Mouse (Mus musculus): Measurements from ENCODE around the gene Gnai2.

Gnai2 gene

DNA sequence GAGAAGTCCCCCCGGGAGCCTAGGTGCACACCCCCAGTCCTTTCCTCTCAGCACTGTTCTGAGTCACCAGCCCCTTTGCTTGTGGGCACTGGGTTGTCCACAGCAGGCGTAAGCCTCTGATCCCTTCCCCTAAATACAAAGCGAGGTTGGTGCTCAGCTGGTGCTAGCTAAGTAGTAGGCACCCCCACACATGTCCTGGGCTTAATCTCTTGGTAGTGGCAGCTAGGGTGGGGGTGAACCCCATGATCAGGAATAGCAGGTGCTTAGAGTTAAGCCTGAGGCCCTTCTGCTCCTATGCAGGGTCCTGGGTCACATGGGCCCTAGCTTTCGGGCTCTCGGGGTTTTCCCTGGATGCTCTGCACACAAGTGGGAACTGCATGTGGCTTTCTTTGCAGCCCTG lies 22.0 kb upstream of the Gnai2 start:
- DNase-seq: no peak

DNA sequence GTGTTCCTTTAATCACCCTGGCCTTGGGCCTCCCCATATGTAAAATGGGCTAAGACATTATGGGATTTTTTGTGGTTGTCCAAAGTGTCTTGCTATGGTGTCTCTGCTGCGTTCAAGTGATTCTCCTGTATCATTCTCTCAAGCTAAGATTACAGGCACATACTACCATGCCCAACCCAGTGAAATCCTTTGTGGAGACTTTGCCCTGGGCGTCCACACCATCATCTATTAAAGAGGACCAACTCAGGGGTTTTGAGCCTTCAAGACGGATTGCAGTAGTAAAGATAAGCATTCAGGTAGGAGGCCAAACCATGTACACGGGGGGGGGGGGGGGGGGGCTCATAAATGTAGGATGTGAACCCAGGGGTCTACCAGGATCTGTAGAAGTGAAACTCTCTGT lies 19.4 kb upstream of the Gnai2 start:
- DNase-seq: no peak

GRCm38 (mm10) chr9:107653474-107653873 lies 18.3 kb upstream of the Gnai2 start:
- no peak for DNase-seq

- no peak for DNase-seq
Observed at GRCm38 (mm10) chr9:107650708-107651481, 15.7 kb upstream of the Gnai2 start.

DNA sequence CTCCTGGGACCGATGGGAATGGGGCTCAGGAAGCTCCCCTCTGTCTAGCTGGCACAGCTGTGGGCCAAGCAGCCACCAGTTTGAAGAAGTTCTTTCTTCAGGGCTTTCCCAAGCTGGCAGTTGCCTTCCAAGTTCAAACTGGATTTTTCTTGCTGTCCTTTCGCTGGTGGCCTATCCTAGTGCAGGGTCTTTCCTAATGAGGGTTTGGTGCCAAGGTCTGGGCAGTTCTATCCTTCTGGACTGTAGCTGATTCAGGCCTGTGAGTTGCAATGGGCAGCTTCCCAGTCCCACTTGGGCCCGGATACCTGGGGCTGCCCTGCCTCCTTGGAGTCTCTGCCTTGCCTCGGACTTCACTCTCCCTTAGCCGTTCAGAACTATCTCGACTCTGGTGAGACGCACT lies 15.1 kb upstream of the Gnai2 start:
- DNase-seq: no peak

DNA sequence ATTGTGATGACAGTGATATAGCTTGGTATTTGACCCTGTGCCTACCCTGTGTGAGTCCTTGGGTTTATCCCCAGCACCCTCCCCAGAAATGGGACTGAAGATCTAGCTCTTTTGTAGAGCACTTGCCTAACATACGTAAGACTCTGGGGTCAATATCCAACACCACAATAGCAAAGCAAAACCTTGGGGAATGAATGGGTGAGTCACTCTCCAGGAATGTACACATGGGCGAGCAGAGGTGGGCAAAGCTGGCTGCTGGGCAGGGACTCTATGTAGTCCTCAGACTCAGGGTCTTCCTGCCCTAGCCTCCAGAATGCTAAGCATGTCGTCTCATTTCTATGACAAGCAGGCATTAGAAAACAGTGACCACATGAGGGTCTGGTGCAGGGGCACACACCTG lies 13.6 kb upstream of the Gnai2 start:
- DNase-seq: no peak

DNA sequence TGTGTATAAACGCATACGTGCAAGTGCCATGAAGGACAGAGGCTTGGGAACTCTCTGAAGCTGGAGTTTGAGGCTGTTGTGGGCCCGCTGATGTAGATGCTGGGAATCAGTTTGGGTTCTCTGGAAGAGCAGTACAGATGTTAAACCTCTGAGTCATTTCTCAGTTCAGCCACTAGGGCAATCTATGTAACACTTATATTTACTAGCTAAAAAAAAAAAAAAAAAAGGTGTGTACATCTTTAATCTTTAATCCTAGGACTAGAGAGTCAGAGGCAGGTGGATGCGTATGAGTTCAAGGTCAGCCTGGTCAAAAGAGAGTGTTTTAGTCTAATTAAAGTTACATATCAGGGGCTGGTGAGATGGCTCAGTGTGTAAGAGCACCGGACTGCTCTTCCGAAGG lies 11.8 kb upstream of the Gnai2 start:
- DNase-seq: no peak

DNA sequence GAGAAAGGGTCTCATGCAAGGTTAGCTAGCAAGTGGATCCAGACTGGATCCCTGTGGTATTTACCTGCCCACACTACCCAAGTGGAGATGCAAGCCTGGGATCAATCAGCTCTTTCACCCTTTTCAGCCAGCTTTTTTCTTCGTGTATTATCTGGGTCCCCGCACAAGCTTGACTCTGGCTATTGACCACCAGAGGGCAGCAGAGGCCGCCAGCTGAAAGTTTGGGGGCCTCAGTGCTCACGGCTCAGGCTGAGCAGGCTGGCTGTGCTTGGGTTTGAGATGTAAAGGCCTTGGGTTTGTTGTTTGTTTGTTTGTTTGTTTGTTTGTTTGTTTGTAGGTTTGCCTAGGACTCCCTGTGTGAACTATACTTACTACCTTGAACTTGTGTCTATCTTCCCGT lies 10.4 kb upstream of the Gnai2 start:
- peak; percentile 90 for DNase-seq

GRCm38 (mm10) chr9:107645153-107645510 lies 10.0 kb upstream of the Gnai2 start:
- no peak for DNase-seq

DNA sequence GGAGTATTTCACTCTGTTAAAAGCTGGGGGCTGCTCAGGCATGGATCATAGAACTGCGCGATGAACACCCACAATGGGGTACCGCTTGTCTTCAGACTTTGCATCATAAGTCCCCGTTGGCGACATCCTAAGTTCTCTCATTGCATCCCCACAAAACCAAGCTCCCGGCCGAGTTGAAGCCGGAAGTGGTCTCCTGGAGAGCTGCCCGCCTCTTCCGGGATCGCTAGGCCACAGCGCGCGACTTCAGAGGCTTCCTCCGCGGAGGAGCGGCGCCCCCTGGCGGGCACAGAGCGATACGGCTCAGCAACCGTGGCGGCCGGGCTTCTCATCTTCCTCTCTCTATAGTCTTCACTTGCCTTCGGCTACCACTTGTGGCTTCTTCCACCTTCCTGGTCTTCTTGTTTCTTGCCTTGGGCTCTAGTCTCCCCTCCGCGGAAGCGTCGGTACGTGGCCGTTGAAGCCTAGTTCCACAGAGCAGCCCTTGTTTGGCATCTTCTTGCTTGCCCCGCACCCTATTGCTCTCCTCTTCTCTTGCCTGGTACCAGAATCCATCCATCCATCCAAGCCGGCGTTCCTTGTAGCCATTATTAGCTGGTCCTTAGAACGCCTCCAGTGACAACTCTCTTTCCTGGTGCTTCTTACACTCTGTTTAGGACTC lies 9.5 kb upstream of the Gnai2 start:
- peak; percentile 96 for DNase-seq

DNA sequence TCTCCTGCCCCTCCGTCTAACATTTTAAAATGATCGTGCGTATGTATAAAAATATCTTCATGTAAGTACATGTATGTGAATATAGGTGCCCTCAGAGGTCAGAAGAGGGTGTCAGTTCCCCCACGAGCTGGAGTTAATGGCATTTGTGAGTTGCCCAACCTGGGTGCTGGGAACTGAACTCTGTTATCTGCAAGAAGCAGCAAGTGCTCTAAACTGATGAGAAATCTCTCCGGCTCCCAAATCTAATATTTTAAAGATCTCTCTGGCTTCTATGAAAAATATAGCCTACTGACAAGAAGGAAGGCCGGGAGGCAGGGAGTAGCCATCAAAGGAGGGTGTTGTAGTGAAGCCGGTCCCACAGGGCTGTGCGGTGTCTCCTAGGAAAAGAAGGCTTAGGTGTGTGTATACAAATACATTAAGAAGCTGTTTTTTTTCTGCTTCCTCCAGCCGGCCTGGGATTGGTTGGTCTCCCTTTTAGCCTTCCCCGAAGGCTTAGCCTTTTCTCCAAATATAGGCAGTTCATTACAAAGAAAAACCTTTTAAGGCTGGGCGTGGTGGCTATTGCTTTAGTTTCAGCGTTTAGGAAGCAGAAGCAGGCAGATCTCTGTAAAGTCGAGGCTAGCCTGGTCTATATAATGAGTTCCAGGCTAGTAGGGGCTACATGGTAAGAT lies 8.5 kb upstream of the Gnai2 start:
- DNase-seq: no peak

- DNase-seq: no peak
Observed at GRCm38 (mm10) chr9:107641666-107642065, 6.5 kb upstream of the Gnai2 start.

DNA sequence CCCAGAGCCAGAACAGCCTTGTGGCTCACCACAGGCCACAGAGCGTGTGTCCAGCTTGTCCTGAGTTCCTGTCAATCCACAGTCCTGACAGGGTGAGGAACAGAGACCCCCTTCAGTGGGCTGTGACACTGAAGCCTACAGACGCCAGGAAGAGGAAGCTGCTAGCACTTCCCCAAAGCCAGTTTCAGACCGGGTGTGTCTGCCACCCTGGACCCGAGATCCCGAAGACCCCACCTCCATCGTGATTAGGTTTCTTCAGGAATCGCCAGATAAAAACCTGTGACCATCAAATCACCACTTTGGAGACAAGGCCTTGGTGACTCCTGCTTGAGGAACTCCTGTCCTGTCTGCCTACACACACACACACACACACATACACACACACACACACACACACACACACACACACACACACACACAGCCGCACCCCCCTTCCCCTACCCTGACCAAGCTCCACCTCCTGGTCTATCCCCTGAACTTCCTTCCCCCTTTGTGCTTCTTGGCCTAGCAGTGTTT lies 5.1 kb upstream of the Gnai2 start:
- DNase-seq: peak; percentile 44

GRCm38 (mm10) chr9:107637070-107637469 lies 1.9 kb upstream of the Gnai2 start:
- no peak for DNase-seq

- no peak for DNase-seq
Observed at GRCm38 (mm10) chr9:107634406-107635278, 525 bp downstream of the Gnai2 start.

GRCm38 (mm10) chr9:107633661-107634405 lies 1.3 kb downstream of the Gnai2 start:
- peak; percentile 56 for DNase-seq

DNA sequence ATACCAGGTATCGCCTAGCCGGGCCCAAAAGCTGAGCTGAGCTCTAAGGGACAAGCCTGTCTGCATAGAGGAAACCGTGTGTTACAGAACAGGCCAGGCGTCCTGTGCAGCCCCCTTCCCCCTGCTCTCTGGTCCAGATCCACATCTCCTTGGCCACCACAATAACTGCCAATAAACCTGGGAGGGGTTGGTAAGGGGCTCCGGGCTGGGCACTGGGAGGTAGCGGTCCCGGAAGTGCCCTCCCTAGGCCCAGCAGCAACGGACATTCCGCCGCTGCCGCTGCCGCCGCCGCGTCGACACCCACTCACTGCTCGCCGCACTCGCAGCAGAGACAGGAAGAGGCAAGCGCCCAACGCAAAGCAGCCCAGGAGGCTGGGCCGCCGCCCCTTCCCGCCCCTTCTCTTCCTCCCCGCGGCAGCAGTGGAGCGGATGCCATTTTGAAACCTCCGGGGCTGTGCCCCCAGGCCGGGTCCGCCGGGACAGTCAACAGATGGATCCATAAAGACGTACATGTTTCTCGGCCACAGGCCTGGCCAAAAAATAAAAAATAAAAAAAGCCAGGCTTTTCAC lies 2.0 kb downstream of the Gnai2 start:
- DNase-seq: peak; percentile 90

DNA sequence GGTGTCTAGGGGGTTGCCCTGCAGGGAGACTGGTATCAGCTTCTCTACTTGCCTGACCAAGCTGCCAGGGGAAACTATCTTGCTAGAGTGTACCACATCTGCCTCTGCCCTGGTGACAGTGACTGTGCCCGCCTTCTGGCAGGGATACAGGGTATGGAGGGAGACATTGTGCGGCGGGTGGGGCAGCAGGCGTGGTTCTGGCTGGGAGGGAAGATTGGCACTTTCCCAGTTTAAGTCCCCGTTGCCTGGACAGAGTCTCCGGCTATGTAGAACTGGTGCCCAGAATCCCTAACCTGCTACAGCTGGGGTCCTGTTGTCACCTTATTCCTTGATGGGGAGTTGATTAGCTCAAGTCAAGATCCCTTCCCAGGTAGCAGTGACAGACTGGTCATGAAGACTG lies 2.7 kb downstream of the Gnai2 start:
- DNase-seq: peak; percentile 58

GRCm38 (mm10) chr9:107631861-107632260 lies 3.3 kb downstream of the Gnai2 start:
- no peak for DNase-seq

GRCm38 (mm10) chr9:107631311-107631826 lies 3.8 kb downstream of the Gnai2 start:
- no peak for DNase-seq

GRCm38 (mm10) chr9:107630576-107630975 lies 4.6 kb downstream of the Gnai2 start:
- no peak for DNase-seq

All from kidney, postnatal 10 days (tissue).